Mouse (Mus musculus) left cerebral cortex, postnatal 25 days (tissue): ENCODE results near the gene Ppm1g. TPM values are rescaled to one million over a fixed set of nuclear protein-coding genes. Genes with fewer than 3 reads are reported as not detected.

Experiments used
- DNase-seq, 2 experiments: peaks; one replicate each; pipeline ENCODE4 v3.0.0; 2022; ENCODE audit warnings: low spot score in 2 of 2, mixed read lengths in 1 of 2
- intact Hi-C: fragments of 180-260 bp; cut with DNase I; formaldehyde crosslinking; loops from one replicate; pipeline ENCODE4 v1.15.1; 2025
- total RNA-seq, 2 experiments: library from RNA; stranded (reverse); gene quantifications; 2 replicates each; pipeline ENCODE4 v1.2.3; 2021

Gene Ppm1g
- total RNA-seq, 2 experiments from 2014 or later = 71.3 to 72.1 TPM

- DNase-seq = peak in 1 of 2 experiments; percentile 31
- intact Hi-C loops = loop anchor here (10.0 kb wide), 1 partner anchor 241 kb away; no protein-coding TSS in a partner anchor
These were observed 24.8 kb downstream of the Ppm1g start for GRCm38 (mm10) chr5:31195671-31196070.

- intact Hi-C loops = loop anchor here (10.0 kb wide), 1 partner anchor 240 kb away; no protein-coding TSS in a partner anchor
- no peak for DNase-seq
These were observed 25.7 kb downstream of the Ppm1g start for GRCm38 (mm10) chr5:31194486-31195485.

GRCm38 (mm10) chr5:31193631-31194281 is 26.7 kb downstream of the Ppm1g start:
- intact Hi-C loops = loop anchor here (1.0 to 10.0 kb wide), 3 partner anchors 8 to 239 kb away; partner anchors contain the start of gene Gtf3c2
- DNase-seq = no peak

DNA sequence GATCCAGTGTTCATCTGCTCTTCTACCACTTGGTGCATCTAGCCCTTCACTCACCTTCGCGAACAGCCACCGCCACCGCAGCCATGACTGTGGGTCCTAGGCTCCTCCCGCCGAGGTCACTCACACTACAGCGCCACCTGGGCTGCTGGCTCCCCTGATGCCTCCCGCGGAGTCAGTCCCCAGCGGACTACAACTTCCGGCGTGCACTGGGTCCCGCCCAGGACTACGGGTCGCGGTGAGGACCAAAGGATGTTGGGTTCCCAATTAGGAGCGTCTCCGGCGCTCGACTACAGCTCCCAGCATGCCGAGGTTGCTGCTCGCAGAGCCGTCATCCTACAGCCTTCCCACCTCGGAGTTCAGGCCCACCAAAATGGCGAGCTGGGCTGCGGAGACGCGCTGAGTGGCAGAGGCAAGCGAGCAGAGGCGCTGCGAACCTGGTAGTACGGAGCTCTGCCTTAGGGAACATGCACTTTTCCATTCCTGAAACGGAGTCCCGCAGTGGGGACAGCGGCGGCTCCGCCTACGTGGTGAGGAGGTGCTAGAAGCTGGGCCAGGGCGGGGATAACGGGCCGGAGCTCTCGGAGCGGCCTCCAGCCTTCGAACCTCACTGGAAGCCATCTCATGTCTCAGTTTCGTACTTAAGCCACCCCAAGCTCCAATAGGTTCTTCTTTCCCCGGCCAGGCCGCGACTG is 27.4 kb downstream of the Ppm1g start, which contains the start of the genes Snx17 and Eif2b4:
Snx17 (plus strand) TSS at position 289 of the 692 bp plus-strand sequence.
Eif2b4 (minus strand) TSS at position 492 of the 692 bp plus-strand sequence.
- intact Hi-C loops = loop anchor here (1.0 to 10.0 kb wide), 3 partner anchors 8 to 238 kb away; partner anchors contain the start of gene Gtf3c2
- peak; percentile 100 for DNase-seq

- DNase-seq = no peak
- intact Hi-C loops = loop anchor here (10.0 kb wide), 1 partner anchor 237 kb away; no protein-coding TSS in a partner anchor
These were observed 28.2 kb downstream of the Ppm1g start for GRCm38 (mm10) chr5:31192045-31192938.

GRCm38 (mm10) chr5:31190201-31190600 is 30.3 kb downstream of the Ppm1g start:
- intact Hi-C loops = loop anchor here (10.0 kb wide), 1 partner anchor 235 kb away; no protein-coding TSS in a partner anchor
- DNase-seq = no peak

DNA sequence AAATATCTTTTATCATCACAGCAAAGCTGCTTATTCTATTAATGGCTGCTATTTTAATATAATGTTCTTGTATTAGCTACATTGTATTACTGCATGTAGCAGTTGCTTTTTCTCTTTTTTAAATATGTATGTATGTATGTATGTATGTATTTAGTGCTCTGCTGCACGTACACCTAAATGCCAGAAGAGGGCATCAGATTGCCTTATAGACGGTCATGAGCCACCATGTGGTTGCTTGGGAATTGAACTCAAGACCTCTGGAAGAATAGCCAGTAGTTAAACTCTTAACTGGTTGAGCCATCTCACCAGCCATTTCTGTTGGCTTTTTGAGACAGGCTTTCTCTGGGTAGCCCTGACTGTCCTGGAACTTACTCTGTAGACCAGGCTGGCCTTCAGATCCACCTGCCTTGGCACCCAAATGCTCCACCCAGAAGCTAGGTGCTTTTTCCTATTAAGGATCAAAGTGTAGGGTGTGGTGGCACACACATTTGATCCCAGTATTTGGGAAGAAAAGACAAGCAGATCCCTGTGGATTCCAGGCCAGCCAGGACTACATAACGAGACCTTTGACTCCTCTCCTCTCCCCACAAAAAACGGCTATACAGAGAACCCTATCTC is 32.2 kb downstream of the Ppm1g start:
- intact Hi-C loops = no loop called here

GRCm38 (mm10) chr5:31183678-31184077 is 36.8 kb downstream of the Ppm1g start:
- no peak for DNase-seq
- intact Hi-C loops = no loop called here

More for the DNA sequence above, 32.2 kb downstream of the Ppm1g start:
- no peak for DNase-seq

- intact Hi-C loops = no loop called here
- DNase-seq = no peak
These were observed 39.2 kb downstream of the Ppm1g start for GRCm38 (mm10) chr5:31181183-31181770.

GRCm38 (mm10) chr5:31179766-31180630 is 40.5 kb downstream of the Ppm1g start, which contains the start of the genes Gm29609 and Gtf3c2:
Gene Gm29609, minus strand, starts transcription at chr5:31179911.
Gene Gtf3c2, minus strand, starts transcription at chr5:31180144.
- peak; percentile 96 to 99 for DNase-seq
- intact Hi-C loops = loop anchor here (1.0 kb wide), 1 partner anchor 13 kb away; the partner anchor contains the start of genes Eif2b4 and Snx17

- intact Hi-C loops = no loop called here
- DNase-seq = peak; percentile 28 to 52
These were observed 41.2 kb downstream of the Ppm1g start for GRCm38 (mm10) chr5:31179301-31179765.

GRCm38 (mm10) chr5:31168630-31169029 is 51.9 kb downstream of the Ppm1g start:
- no peak for DNase-seq
- intact Hi-C loops = no loop called here

GRCm38 (mm10) chr5:31164878-31165277 is 55.6 kb downstream of the Ppm1g start:
- DNase-seq = no peak
- intact Hi-C loops = no loop called here

DNA sequence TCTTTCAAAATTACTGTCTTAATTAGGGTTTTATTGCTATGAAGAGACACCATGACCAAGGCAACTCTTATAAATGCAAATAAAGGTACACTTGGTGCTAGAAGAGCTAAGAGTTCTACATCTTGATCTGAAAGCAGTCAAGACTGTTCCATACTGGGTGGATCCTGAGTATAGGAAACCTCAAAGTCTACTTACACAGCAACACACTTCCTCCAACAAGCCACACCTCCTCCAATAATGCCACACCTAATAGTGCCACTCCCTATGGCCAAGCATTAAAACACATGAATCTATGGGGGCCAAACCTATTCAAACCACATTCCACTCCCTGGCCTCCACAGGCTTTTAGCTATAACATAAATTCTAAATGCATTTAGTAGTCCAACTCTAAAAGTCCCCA is 58.0 kb downstream of the Ppm1g start:
- no peak for DNase-seq

DNA sequence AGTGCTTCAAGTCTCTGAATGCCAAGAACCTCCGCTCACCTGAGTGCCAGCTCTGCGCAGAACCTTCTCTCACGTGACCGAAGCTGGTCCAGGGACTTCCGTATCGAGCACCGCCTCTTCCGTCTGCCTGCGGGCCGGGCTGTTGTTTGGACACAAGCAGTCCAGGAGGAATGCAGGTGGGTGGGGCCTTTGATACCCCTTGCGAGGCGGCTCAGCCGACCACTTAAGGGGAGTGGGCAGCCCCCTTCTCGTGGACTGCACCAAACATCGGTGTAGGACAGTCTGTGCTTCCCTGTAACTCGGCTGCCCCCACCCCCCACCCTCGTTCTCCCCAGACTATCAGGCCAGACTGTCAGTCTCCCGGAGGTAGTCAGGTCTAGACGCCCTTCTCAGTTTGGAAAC is 66.3 kb downstream of the Ppm1g start, which contains the start of gene Mpv17:
Mpv17 (minus strand) TSS at position 100 of the 402 bp plus-strand sequence.
- intact Hi-C loops = no loop called here
- peak; percentile 86 to 91 for DNase-seq

More for the DNA sequence above, 58.0 kb downstream of the Ppm1g start:
- intact Hi-C loops = no loop called here

GRCm38 (mm10) chr5:31153516-31154151 is 66.9 kb downstream of the Ppm1g start:
- no peak for DNase-seq
- intact Hi-C loops = no loop called here
